ENCODE assay signal across 8 mouse cellular contexts in genomic region chr5:77245787-77246671, GRCm38 (mm10). TPM values are rescaled to one million over a fixed set of nuclear protein-coding genes. Genes with fewer than 3 reads are reported as not detected.
DNase-seq lines count a peak whose midpoint lies in the region; ATAC-seq lines count a peak whose summit lies in the region.

No protein-coding gene starts in this region.

- H3K4me1 ChIP-seq in heart, embryonic 11.5 days (ENCODE audit: control insufficient read depth, insufficient read depth, low read length) = no peaks in the 10 kb centered on the region
- H3K4me1 ChIP-seq in hindbrain, embryonic 14.5 days (replicated peaks; ENCODE audit: control insufficient read depth, insufficient read depth, low read length) = peaks cover 9% of the 10 kb centered on the region; the same call in 1 of the 2 replicates
- H3K4me1 ChIP-seq in liver, embryonic 12.5 days = peaks cover 8% of the 10 kb centered on the region; the same call in 1 of the 2 replicates

- no peaks in the 10 kb centered on the region for H3K27me3 ChIP-seq in heart, embryonic 11.5 days (ENCODE audit: control insufficient read depth, insufficient read depth, low read length)
- H3K27me3 ChIP-seq in hindbrain, embryonic 14.5 days (ENCODE audit: control insufficient read depth, insufficient read depth, low read length) = no peaks in the 10 kb centered on the region
- no peaks in the 10 kb centered on the region for H3K27me3 ChIP-seq in liver, embryonic 12.5 days (replicated peaks)

- H3K9me3 ChIP-seq in heart, embryonic 11.5 days (replicated peaks; ENCODE audit: control insufficient read depth, low read length) = no peaks in the 10 kb centered on the region
- H3K9me3 ChIP-seq in hindbrain, embryonic 14.5 days (ENCODE audit: control insufficient read depth, low read length) = no peaks in the 10 kb centered on the region
- H3K9me3 ChIP-seq in liver, embryonic 12.5 days (replicated peaks) = no peaks in the 10 kb centered on the region

- intact Hi-C loops in heart, postnatal 36 days (cut with DNase I) = no loop called here
- intact Hi-C loops in gastrocnemius, postnatal 14 days (cut with DNase I; ENCODE audit: low total_unique reads) = no loop called here

- 40% methylated on average over 26 of the region's 26 CpGs for WGBS in heart, embryonic 11.5 days (ENCODE audit: insufficient replicate concordance)
- 28% methylated on average over 26 of the region's 26 CpGs for WGBS in hindbrain, embryonic 14.5 days
- WGBS in liver, embryonic 12.5 days (ENCODE audit: insufficient replicate concordance) = 48% methylated on average over 26 of the region's 26 CpGs

- no peak overlapping the region for H3K27ac ChIP-seq in heart, embryonic 11.5 days (ENCODE audit: low read depth, low read length)
- no peak overlapping the region for H3K27ac ChIP-seq in hindbrain, embryonic 14.5 days
- no peak overlapping the region for H3K27ac ChIP-seq in liver, embryonic 12.5 days

- H3K4me2 ChIP-seq in heart, embryonic 11.5 days = peak overlapping the region; percentile 57
- peak overlapping the region; percentile 47 for H3K4me2 ChIP-seq in hindbrain, embryonic 14.5 days (replicated peaks)
- H3K4me2 ChIP-seq in liver, embryonic 12.5 days = peak overlapping the region; percentile 42

- no peak for DNase-seq in heart, postnatal 36 days
- peak; percentile 71 for DNase-seq in embryo, embryonic 11 days
- DNase-seq in hindbrain, embryonic 14.5 days (ENCODE audit: low spot score) = peak; percentile 62
- DNase-seq in cerebellum, postnatal 36 days = no peak
- no peak for DNase-seq in gastrocnemius, postnatal 14 days

- peak overlapping the region; percentile 34; the same call in 1 of the 2 replicates for H3K9ac ChIP-seq in heart, embryonic 11.5 days (ENCODE audit: low read depth, low read length)
- H3K9ac ChIP-seq in hindbrain, embryonic 14.5 days = no peak overlapping the region
- H3K9ac ChIP-seq in liver, embryonic 12.5 days = no peak overlapping the region

- no peak overlapping the region for H3K4me3 ChIP-seq in heart, embryonic 11.5 days (ENCODE audit: low read depth, low read length)
- H3K4me3 ChIP-seq in hindbrain, embryonic 14.5 days (replicated peaks; ENCODE audit: low read length) = no peak overlapping the region
- peak overlapping the region; percentile 8; the same call in 1 of the 2 replicates for H3K4me3 ChIP-seq in liver, embryonic 12.5 days

- no peak for ATAC-seq in heart, embryonic 11.5 days (replicated peaks; ENCODE audit: insufficient number of reproducible peaks, low FRiP score, low TSS enrichment)
- ATAC-seq in hindbrain, embryonic 14.5 days (ENCODE audit: low FRiP score) = peak; percentile 49; the same call in 1 of the 2 replicates
- no peak for ATAC-seq in liver, embryonic 12.5 days
- ATAC-seq in monocyte, adult 5-6 weeks (replicated peaks; ENCODE audit: insufficient number of reproducible peaks, low FRiP score, low TSS enrichment, poor library complexity, severe bottlenecking) = peak; percentile 89

- H3K36me3 ChIP-seq in heart, embryonic 11.5 days (ENCODE audit: control insufficient read depth, insufficient read depth, low read length) = no peaks in the 10 kb centered on the region
- H3K36me3 ChIP-seq in hindbrain, embryonic 14.5 days (replicated peaks; ENCODE audit: control insufficient read depth, insufficient read depth) = no peaks in the 10 kb centered on the region
- no peaks in the 10 kb centered on the region for H3K36me3 ChIP-seq in liver, embryonic 12.5 days

RNA-seq across cellular contexts. Expression of gene Rest, which starts 19.3 kb away (rescaled TPM):
- polyA plus RNA-seq in heart, embryonic 11.5 days (2014; fragmentation: Nextera tagmentation; extraction: Ambion mirVana) = 28.9 and 29.0 TPM in 2 replicates
- 10 to 100 TPM; 14.8 to 16.5 TPM for total RNA-seq in heart, postnatal 36 days (2021)
- 8.4 and 8.6 TPM in 2 replicates for polyA plus RNA-seq in hindbrain, embryonic 14.5 days (2014; fragmentation: Nextera tagmentation; extraction: Ambion mirVana)
- 12.3 and 12.9 TPM in 2 replicates for polyA plus RNA-seq in liver, embryonic 12.5 days (2016; fragmentation: Nextera tagmentation; extraction: Ambion mirVana)
- total RNA-seq in monocyte, adult 5-6 weeks (2017) = 39.7 to 45.8 TPM (median 40.3 TPM) in 3 replicates
- total RNA-seq in gastrocnemius, postnatal 14 days (2021) = 10 to 100 TPM in 1 of 2 experiments, 1 to 10 TPM in 1; 9.8 to 11.4 TPM

RNA-seq across cellular contexts. Expression of gene Spink2, which starts 34.8 kb away (rescaled TPM):
- polyA plus RNA-seq in heart, embryonic 11.5 days (2014; fragmentation: Nextera tagmentation; extraction: Ambion mirVana) = 7.3 and 9.1 TPM in 2 replicates
- total RNA-seq in heart, postnatal 36 days (2021) = under 1 TPM in 1 of 2 experiments, not detected in 1; 0.53 TPM
- 1.8 and 2.0 TPM in 2 replicates for polyA plus RNA-seq in hindbrain, embryonic 14.5 days (2014; fragmentation: Nextera tagmentation; extraction: Ambion mirVana)
- polyA plus RNA-seq in liver, embryonic 12.5 days (2016; fragmentation: Nextera tagmentation; extraction: Ambion mirVana) = 0.23 TPM in 1 of 2 replicates, not detected in the other
- not detected in 3 replicates for total RNA-seq in monocyte, adult 5-6 weeks (2017)
- under 1 TPM in 1 of 2 experiments, not detected in 1; 0.72 TPM for total RNA-seq in gastrocnemius, postnatal 14 days (2021)

Comparison
In these comparisons a context has a peak if more than half of its experiments do, and no peak if none do; other contexts are left out.
1. ATAC-seq: peak in hindbrain, embryonic 14.5 days (single experiment) and monocyte, adult 5-6 weeks (single experiment); none in heart, embryonic 11.5 days (single experiment) and liver, embryonic 12.5 days (single experiment).
2. DNase-seq: peak in embryo, embryonic 11 days (single experiment) and hindbrain, embryonic 14.5 days (single experiment); none in heart, postnatal 36 days (0 of 2), cerebellum, postnatal 36 days (0 of 2) and gastrocnemius, postnatal 14 days (single experiment).
3. Peak in every context shown above with its lines, with median percentiles within 50 percentile points of each other: H3K4me2 ChIP-seq.